Mouse (Mus musculus): ENCODE results near the gene Pak4. TPM values are rescaled to one million over a fixed set of nuclear protein-coding genes. Genes with fewer than 3 reads are reported as not detected.
A peak's percentile ranks its signal among the peaks of the same experiment; 100 is the strongest.
"Not testable (repeated sequence)": the region's sequence is repeated elsewhere in the genome, so short reads cannot be mapped to it uniquely, and the experiment has no call there.

The Pak4 gene
- 10 to 100 TPM; 21.4 to 25.2 TPM for total RNA-seq (2021)
- long read RNA-seq, experiment 1, transcript Pak4-202 (10 exons, 2,899 nt) = major isoform, 15 of 22 reads
- long read RNA-seq, experiment 1, partial matches to known transcripts = 6 of 22 reads
- long read RNA-seq, experiment 1, other reads (novel, unspliced or antisense) = 1 of 22 reads
- long read RNA-seq, experiment 2, transcript Pak4-202 (10 exons, 2,899 nt) = major isoform, 26 of 65 reads
- long read RNA-seq, experiment 2, partial matches to known transcripts = 31 of 65 reads
- long read RNA-seq, experiment 2, other reads (novel, unspliced or antisense) = 7 of 65 reads

DNA sequence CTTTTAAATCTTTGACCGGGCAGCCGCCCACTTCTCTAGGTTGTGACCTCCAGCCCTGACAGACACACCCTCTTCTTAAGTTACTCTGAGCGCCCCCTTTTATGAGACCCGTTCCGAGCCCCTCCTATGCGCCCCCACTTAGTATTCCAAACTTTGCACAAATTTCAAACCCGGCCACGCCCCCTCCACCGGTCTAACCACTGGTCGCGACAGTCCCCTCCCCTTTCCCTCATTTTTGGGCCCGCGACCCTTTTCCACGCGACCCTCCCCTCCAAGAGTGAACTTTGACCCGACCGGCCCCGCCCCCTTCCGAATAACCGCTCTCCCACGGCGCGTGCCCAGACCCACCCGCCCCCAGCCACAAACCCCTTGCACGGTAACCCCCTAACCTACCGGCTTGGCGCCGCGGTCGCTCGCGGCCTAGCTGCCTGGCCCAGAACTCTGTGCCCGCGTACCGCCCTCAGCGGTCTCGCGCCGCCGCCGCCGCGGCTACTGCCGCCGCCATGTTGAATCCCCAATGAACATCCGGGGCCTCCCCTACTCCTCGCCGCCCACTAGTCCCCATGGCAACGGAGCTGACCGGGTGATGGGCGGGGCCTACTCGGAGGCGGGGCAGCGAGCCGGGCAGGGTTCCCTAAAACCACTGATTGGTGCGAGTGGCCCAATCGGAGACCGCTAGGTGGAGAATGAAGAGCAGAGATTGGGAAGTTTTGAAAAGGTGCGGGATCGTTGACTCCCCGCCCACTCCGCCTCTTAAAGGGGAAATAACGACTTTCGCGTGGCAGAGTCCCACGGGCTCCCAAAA, at the start of gene Pak4, which contains the start of gene Samd4b:
TSS of gene Pak4 (minus strand) at position 544 of the 805 bp plus-strand sequence.
TSS of gene Samd4b (minus strand) at position 503 of the 805 bp plus-strand sequence.
- peak; percentile 99 for DNase-seq (ENCODE audit: low spot score in 2 of 2)

- DNase-seq (ENCODE audit: low spot score in 2 of 2) = no peak
These were observed 49.0 kb upstream of the Pak4 start for GRCm38 (mm10) chr7:28647016-28647415.

DNA sequence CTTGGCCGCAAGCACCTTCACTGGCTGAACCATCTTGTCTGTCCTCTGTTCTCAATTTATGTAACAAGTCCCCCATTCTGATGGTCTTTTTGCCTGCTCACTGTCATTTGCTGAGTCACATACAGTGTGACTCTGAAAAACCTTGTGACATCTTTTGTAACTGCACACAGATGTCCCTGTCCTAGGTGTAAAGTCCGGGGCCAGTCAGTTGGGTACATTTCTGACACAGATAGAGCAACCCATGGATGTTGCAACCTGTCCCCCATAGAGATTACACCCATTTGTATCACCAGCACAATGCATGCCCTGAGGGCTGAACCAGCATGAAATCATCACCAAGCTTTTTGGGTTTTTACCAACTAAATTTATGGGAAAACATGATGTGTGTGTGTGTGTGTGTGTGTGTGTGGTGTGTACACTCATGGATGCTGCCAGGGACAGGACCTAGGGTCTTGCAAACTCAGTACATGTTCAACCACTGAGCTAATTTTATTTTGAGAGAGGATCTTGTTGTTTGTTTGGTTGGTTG, 48.0 kb upstream of the Pak4 start:
- no peak for DNase-seq (ENCODE audit: low spot score in 2 of 2)

DNA sequence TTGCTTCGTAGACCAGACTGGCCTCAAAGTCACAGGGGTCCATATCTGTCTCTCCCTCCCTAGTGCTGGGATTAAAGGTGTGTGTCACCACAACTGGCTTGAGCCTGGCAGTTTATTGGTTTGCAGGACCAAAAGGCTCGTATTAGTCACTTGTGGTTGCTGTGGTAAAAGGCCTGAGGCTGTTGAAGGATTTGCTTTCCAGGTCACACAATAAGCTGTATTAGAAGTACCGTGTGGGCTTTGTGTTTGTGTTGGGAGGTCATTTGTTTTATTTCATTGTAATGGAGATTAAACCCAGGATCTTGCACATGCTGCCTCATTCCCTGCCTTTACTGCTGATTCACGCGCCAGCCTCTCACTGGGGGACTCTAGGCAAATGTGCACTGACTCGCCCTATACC, 47.4 kb upstream of the Pak4 start:
- DNase-seq (ENCODE audit: low spot score in 2 of 2) = no peak

GRCm38 (mm10) chr7:28641546-28641945, 43.6 kb upstream of the Pak4 start:
- DNase-seq (ENCODE audit: low spot score in 2 of 2) = no peak

DNA sequence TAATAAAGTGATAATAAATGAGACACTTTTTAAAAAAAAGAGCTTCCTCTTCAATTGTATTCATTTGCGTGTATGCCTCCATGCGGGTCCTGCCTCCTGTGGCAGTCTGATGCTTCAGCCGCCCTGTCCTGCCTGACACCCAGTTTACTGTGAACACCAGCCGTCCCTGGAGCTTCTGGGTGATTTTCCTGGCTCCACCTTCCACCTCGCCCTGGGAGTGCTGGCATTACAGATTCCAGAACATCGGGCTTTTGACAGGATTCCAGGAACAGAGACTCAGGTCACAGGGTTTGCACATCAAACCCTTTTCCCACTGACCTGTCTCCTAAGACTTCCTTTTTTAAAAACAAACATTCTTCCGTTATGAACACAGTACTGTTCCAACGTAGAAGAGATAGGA, 39.5 kb upstream of the Pak4 start:
- DNase-seq (ENCODE audit: low spot score in 2 of 2) = no peak

GRCm38 (mm10) chr7:28634128-28634527, 36.1 kb upstream of the Pak4 start:
- DNase-seq (ENCODE audit: low spot score in 2 of 2) = no peak

DNA sequence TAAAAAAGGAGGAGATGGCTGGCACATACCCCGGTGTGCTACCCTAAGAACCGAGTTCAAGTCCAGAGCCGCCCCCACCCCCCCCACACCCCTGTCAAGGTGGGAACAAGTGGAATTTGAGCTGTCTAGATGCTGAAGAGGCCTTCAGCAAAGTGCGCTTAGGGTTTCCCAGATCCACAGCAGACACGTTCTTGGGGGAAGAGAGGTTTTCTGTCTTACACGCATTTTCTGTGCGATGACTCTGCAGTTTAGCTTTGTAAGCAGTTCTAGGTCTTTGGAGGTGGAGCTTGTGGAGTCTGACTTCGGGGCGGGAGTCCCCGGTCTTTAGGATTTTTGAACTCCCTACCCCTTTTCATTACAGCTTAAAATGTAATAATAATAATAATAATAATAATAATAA, 33.1 kb upstream of the Pak4 start, which contains the start of gene Acp7:
TSS of gene Acp7 (minus strand) at position 260 of the 400 bp plus-strand sequence.
- no peak for DNase-seq (ENCODE audit: low spot score in 2 of 2)

- DNase-seq (ENCODE audit: low spot score in 2 of 2) = no peak
These were observed 26.8 kb upstream of the Pak4 start for GRCm38 (mm10) chr7:28624791-28625190.

GRCm38 (mm10) chr7:28619098-28619715, 21.2 kb upstream of the Pak4 start:
- DNase-seq (ENCODE audit: low spot score in 2 of 2) = no peak

- peak in 1 of 2 experiments; percentile 45 for DNase-seq (ENCODE audit: low spot score in 2 of 2)
These were observed 8.0 kb upstream of the Pak4 start for GRCm38 (mm10) chr7:28605951-28606350.

DNA sequence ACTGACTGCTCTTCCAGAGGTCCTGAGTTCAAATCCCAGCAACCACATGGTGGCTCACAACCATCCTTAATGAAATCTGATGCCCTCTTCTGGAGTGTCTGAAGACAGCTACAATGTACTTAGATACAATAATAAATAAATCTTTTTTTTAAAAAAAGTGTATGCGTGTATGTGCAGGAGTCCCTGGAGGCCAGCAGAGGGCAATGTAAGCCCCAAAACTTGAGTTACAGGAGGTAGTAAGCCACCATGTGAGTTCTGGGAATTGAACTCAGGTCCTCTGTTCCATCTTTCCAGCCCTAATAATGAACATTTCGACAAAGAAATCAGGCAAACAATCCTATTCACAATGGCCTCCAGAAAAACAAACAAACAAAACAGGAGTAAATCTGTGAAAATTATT, 5.8 kb upstream of the Pak4 start:
- DNase-seq (ENCODE audit: low spot score in 2 of 2) = not testable (repeated sequence)

DNA sequence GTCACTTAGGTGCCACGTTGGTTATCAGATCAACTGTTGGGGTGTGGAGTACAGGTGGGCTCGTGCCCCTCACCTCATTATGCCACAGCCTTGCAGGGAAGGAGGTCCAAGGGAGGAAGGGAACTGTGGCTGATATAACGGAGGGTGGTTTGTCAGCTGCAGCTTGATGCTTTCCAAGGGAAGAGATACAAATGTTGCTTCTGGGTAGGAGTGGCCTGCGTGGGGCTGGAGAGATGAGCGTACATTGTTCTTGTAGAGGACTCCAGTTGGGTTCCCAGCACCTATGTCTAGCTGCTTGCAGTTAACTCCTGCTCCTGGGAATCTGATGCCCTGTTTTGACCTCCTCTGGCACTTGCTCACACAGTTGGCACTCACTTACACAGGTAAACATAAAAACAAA, 5.2 kb upstream of the Pak4 start:
- DNase-seq (ENCODE audit: low spot score in 2 of 2) = no peak

GRCm38 (mm10) chr7:28601668-28602067, 3.7 kb upstream of the Pak4 start:
- no peak for DNase-seq (ENCODE audit: low spot score in 2 of 2)

- peak; percentile 69 to 73 for DNase-seq (ENCODE audit: low spot score in 2 of 2)
These were observed 3.0 kb upstream of the Pak4 start for GRCm38 (mm10) chr7:28601029-28601428.

- DNase-seq (ENCODE audit: low spot score in 2 of 2) = no peak
These were observed 966 bp upstream of the Pak4 start for GRCm38 (mm10) chr7:28598951-28599350.

DNA sequence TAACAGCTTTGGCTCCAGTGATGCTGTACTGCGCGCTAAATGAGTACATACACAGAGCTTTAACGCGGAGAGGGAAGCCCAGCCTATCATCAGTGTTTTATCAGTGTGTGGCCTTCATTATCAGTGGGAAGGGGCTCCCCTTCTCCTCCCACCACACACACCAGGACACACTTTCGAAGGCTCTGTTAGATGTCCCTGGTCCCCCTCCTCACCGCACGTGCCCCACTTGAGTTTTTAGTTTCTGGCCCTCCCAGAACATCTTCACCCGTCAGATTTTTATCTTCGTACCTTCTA, 761 bp downstream of the Pak4 start:
- no peak for DNase-seq (ENCODE audit: low spot score in 2 of 2)

DNA sequence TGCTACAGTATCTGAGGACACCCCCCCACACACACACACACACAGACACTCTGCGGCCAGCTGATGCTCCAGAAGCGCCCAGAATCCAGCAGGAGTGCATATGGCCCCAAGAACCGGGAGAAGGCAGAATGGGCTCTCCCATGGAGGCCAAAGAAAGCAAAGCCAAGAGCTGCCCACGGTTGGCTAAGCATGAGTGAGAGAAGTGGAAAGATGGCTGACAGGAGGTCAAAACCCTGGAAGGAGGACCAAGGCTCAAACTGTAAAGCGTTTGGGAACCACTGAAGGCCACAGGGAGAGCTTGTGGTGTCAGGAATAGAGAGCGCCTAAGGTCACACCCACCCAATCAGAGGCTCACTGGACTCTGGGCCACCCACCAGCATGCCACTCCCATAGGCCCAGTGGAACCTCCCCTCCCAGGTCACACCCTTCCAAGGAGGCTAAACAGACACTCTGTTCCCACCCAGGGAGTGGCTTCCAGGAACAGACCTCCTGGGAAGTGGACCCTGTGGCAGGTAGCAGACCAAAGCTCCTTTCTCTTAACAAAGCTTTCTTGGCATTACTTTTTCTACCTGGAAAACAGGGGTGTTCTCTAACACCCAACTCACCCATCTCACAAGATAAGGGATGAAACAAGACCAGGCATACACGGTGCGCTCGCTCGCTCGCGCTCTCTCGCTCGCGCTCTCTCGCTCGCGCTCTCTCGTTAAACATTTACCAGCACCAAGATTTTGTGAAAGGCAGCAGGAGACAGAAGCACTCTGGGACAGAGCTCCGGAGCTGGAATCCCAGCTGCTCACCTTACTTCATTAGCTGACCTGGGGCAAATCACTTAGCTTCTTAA, 1.3 kb downstream of the Pak4 start:
- no peak for DNase-seq (ENCODE audit: low spot score in 2 of 2)

DNA sequence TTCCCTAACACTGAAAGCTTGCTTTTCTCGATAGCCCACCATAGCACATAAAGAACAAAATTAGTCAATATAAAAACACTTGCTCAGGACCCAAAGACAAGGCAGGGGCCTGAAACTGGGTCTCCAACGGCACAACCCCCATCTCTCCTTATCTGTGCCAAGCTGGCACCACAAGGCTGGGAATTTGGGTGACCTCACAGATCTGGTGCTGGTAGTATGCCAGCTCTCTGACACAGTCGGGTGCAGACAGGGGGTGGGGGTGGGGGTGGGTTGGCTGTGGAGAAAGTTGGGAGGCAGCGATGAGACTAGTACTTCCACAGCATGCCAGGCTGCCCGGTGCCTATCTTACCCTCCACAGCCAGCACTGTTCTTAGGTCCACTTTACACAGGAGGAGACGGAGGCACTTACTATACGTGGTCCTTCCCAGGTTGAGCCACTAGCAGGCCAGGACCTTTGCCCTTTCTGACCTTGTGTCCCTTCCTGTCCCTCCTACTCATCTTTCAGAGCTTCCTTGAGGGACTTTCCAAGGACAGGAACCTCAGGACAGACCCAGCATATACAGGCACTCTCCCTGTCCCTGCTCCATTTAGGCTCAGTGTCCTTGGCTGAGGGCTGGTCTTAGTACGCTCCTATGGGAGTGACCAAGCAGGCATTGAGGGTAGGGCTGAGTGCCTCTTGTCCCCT, 2.1 kb downstream of the Pak4 start:
- DNase-seq (ENCODE audit: low spot score in 2 of 2) = peak in 1 of 2 experiments; percentile 56

Data from adrenal gland, adult 18-20 months (tissue).